In the genomic region with DNA sequence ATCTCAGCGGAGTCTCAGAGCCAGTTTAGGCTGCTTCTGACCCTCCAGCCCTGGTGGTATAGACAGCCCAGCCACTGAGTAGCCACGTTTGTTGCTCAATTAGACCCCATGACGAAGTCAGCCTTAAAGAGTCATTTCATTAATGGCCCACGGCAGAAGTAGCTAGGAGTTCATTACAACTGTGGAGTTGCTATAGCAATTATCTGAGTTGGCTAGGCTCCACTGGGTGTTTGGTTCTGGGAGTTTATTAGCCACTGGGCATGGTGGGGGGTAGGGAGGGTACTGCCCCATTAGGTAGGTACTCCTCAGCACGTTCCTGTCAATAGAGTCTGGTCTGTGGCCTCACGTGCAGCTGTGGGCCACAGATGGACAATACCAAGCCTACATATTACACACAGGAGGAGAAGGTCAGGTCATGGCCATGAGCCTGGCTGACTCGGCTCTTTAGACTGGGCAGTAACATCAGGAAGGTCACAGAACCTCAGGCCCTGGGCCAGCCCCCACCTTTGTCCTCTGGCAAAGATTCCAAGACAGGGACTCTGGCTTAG, we compare ENCODE assay signal across 8 mouse cellular contexts.
DNase-seq lines count a peak whose midpoint lies in the region; ATAC-seq and TF ChIP-seq lines count a peak whose summit lies in the region.

No protein-coding gene starts in this region.

- ATAC-seq in hindbrain, embryonic 16.5 days = 0 out of 2 replicates have a peak, but pooled peaks have one; percentile 28
- ATAC-seq in lung, embryonic 14.5 days (ENCODE audit: insufficient read depth) = no peak

- peak; percentile 52 for DNase-seq in MEL (ENCODE audit: low read depth, low spot score)
- peak; percentile 91 for DNase-seq in adrenal gland, adult 2 months
- peak; percentile 46 for DNase-seq in lung, embryonic 14.5 days
- no peak for DNase-seq in yolk sac, embryonic 10.5 days (ENCODE audit: low spot score)
- no peak for DNase-seq in spleen, postnatal 14 days (ENCODE audit: low spot score in 2 of 2)
- DNase-seq in right cerebral cortex, postnatal 25 days = no peak
- DNase-seq in right cerebral cortex, postnatal 10 days (ENCODE audit: low spot score in 2 of 2) = no peak

- no peaks in the 10 kb centered on the region; a peak in 1 of 4 replicates for H3K36me3 ChIP-seq in MEL (ENCODE audit: control insufficient read depth in 1 of 2, insufficient read depth in 2 of 2, low read length in 2 of 2)
- H3K36me3 ChIP-seq in hindbrain, embryonic 16.5 days (ENCODE audit: control insufficient read depth, insufficient read depth, low read length) = no peaks in the 10 kb centered on the region
- no peaks in the 10 kb centered on the region for H3K36me3 ChIP-seq in lung, embryonic 14.5 days (ENCODE audit: insufficient read depth)

- no peaks in the 10 kb centered on the region for H3K79me2 ChIP-seq in MEL (ENCODE audit: control insufficient read depth, insufficient read depth, low read length, poor library complexity)

- TF ChIP-seq EP300 in MEL (IDR thresholded peaks at IDR 0.05; ENCODE audit: low read depth in 1 of 2, low read length in 2 of 2) = no peak; a peak in 1 of 4 replicates

- peaks cover 0 to 8% of the 10 kb centered on the region in 2 experiments; a peak in 2 of 4 replicates for H3K4me1 ChIP-seq in MEL (ENCODE audit: control insufficient read depth in 1 of 2, insufficient read depth in 2 of 2, low read length in 2 of 2)
- peaks cover 5% of the 10 kb centered on the region for H3K4me1 ChIP-seq in hindbrain, embryonic 16.5 days (ENCODE audit: control insufficient read depth, insufficient read depth, low read depth, low read length)
- H3K4me1 ChIP-seq in lung, embryonic 14.5 days (ENCODE audit: insufficient read depth) = no peaks in the 10 kb centered on the region

- 59% methylated on average over 7 of the region's 7 CpGs for WGBS in hindbrain, embryonic 16.5 days
- 60% methylated on average over 7 of the region's 7 CpGs for WGBS in lung, embryonic 14.5 days

- no peak for TF ChIP-seq CTCF in MEL (IDR thresholded peaks at IDR 0.05 in 2 of 3, conservative IDR thresholded peaks at IDR 0.05 in 1 of 3; ENCODE audit: control insufficient read depth in 1 of 3, insufficient read depth in 1 of 3, low read depth in 2 of 3, low read length in 3 of 3, poor library complexity in 1 of 3, severe bottlenecking in 1 of 3)
- no peak for TF ChIP-seq CTCF in lung, embryonic 14.5 days (IDR thresholded peaks at IDR 0.05; ENCODE audit: low read depth)

- H3K9ac ChIP-seq in MEL (ENCODE audit: control insufficient read depth, low read depth, low read length, poor library complexity, severe bottlenecking) = no peak overlapping the region
- no peak overlapping the region for H3K9ac ChIP-seq in hindbrain, embryonic 16.5 days (ENCODE audit: low read depth, low read length)
- no peak overlapping the region for H3K9ac ChIP-seq in lung, embryonic 14.5 days

- TF ChIP-seq RAD21 in MEL (IDR thresholded peaks at IDR 0.05; ENCODE audit: low read depth, low read length) = no peak

- H3K27ac ChIP-seq in MEL (ENCODE audit: control insufficient read depth, low read depth, low read length) = no peak overlapping the region
- H3K27ac ChIP-seq in hindbrain, embryonic 16.5 days (ENCODE audit: low read depth, low read length) = no peak overlapping the region
- H3K27ac ChIP-seq in lung, embryonic 14.5 days (ENCODE audit: low read depth) = no peak overlapping the region

- TF ChIP-seq POLR2A in MEL (IDR thresholded peaks at IDR 0.05; ENCODE audit: control insufficient read depth in 1 of 2, insufficient read depth in 1 of 2, low read depth in 1 of 2, low read length in 2 of 2, poor library complexity in 1 of 2) = no peak

- no peaks in the 10 kb centered on the region for H3K27me3 ChIP-seq in MEL (ENCODE audit: control insufficient read depth in 1 of 2, insufficient read depth in 2 of 2, low read length in 2 of 2)
- H3K27me3 ChIP-seq in hindbrain, embryonic 16.5 days (replicated peaks; ENCODE audit: control insufficient read depth, insufficient read depth, low read length) = no peaks in the 10 kb centered on the region
- H3K27me3 ChIP-seq in lung, embryonic 14.5 days (ENCODE audit: insufficient read depth, low read length) = no peaks in the 10 kb centered on the region

- H3K9me3 ChIP-seq in MEL (replicated peaks; ENCODE audit: insufficient read depth, low read length) = no peaks in the 10 kb centered on the region
- H3K9me3 ChIP-seq in hindbrain, embryonic 16.5 days (ENCODE audit: control insufficient read depth, low read length) = no peaks in the 10 kb centered on the region
- H3K9me3 ChIP-seq in lung, embryonic 14.5 days (ENCODE audit: low read depth, low read length) = no peaks in the 10 kb centered on the region

- H3K4me2 ChIP-seq in hindbrain, embryonic 16.5 days (ENCODE audit: low read length) = no peak overlapping the region
- no peak overlapping the region for H3K4me2 ChIP-seq in lung, embryonic 14.5 days

- H3K4me3 ChIP-seq in MEL (ENCODE audit: control insufficient read depth in 1 of 2, insufficient read depth in 1 of 2, low read depth in 2 of 2, low read length in 2 of 2) = no peak overlapping the region
- no peak overlapping the region for H3K4me3 ChIP-seq in hindbrain, embryonic 16.5 days (ENCODE audit: low read length)
- H3K4me3 ChIP-seq in lung, embryonic 14.5 days (ENCODE audit: low read depth, low read length) = no peak overlapping the region

TF ChIP-seq in MEL, 35 proteins besides CTCF, POLR2A, EP300 and RAD21:
- TF ChIP-seq MAZ (IDR thresholded peaks at IDR 0.05; ENCODE audit: low read depth, low read length) (no peak), ZKSCAN1 (IDR thresholded peaks at IDR 0.05; ENCODE audit: low read depth, low read length) (no peak), BHLHE40 (IDR thresholded peaks at IDR 0.05; ENCODE audit: borderline replicate concordance, low read depth, low read length) (no peak), GATA1 (IDR thresholded peaks at IDR 0.05; ENCODE audit: low read depth, low read length) (peak; percentile 91)

Comparison
In these comparisons a context has a peak if more than half of its experiments do, and no peak if none do; other contexts are left out.
1. DNase-seq: peak in MEL (single experiment), adrenal gland, adult 2 months (single experiment) and lung, embryonic 14.5 days (single experiment); none in yolk sac, embryonic 10.5 days (single experiment), spleen, postnatal 14 days (0 of 2), right cerebral cortex, postnatal 25 days (single experiment) and right cerebral cortex, postnatal 10 days (0 of 2).